Mouse (Mus musculus): ENCODE measurements at regions not wholly inside any gene's neighbourhood (a gene's known extent, or its start where the extent isn't known, plus 50 kb on each side); places are given as distances from the start of the nearest gene placed in this dataset.

GRCm38 (mm10) chr16:75487915-75488314, 97.9 kb downstream of the Lipi start:
- in situ Hi-C loops (cut with MboI, MseI) = no loop called here

GRCm38 (mm10) chr16:75483878-75484277, 102.0 kb downstream of the Lipi start:
- in situ Hi-C loops (cut with MboI, MseI) = no loop called here

GRCm38 (mm10) chr16:75465420-75465975, 120.4 kb downstream of the Lipi start:
- in situ Hi-C loops (cut with MboI, MseI) = no loop called here

GRCm38 (mm10) chr16:75462136-75462535, 123.7 kb downstream of the Lipi start:
- in situ Hi-C loops (cut with MboI, MseI) = no loop called here

GRCm38 (mm10) chr16:75446901-75447514, 138.9 kb downstream of the Lipi start:
- in situ Hi-C loops (cut with MboI, MseI) = loop anchor here (10.0 kb wide), 1 partner anchor 342 kb away; no protein-coding TSS in a partner anchor

- in situ Hi-C loops (cut with MboI, MseI) = no loop called here
Measured at GRCm38 (mm10) chr16:75439296-75439695, 146.6 kb downstream of the Lipi start.

GRCm38 (mm10) chr16:75433227-75433626, 152.6 kb downstream of the Lipi start:
- in situ Hi-C loops (cut with MboI, MseI) = no loop called here

GRCm38 (mm10) chr16:75384526-75385222, 201.2 kb downstream of the Lipi start:
- in situ Hi-C loops (cut with MboI, MseI) = no loop called here

- in situ Hi-C loops (cut with MboI, MseI) = no loop called here
Measured at GRCm38 (mm10) chr16:75381191-75381590, 204.7 kb downstream of the Lipi start.

- in situ Hi-C loops (cut with MboI, MseI) = no loop called here
Measured at GRCm38 (mm10) chr16:75369700-75370099, 216.2 kb downstream of the Lipi start.

GRCm38 (mm10) chr16:75366727-75367126, 219.1 kb downstream of the Lipi start:
- in situ Hi-C loops (cut with MboI, MseI) = no loop called here

GRCm38 (mm10) chr16:75365361-75365994, 220.4 kb downstream of the Lipi start:
- in situ Hi-C loops (cut with MboI, MseI) = no loop called here

GRCm38 (mm10) chr16:75362095-75362494, 223.8 kb downstream of the Lipi start:
- in situ Hi-C loops (cut with MboI, MseI) = no loop called here

GRCm38 (mm10) chr16:75360791-75361190, 225.1 kb downstream of the Lipi start:
- in situ Hi-C loops (cut with MboI, MseI) = no loop called here

- in situ Hi-C loops (cut with MboI, MseI) = no loop called here
Measured at GRCm38 (mm10) chr16:75353394-75353793, 232.5 kb downstream of the Lipi start.

GRCm38 (mm10) chr16:75344201-75344927, 241.5 kb downstream of the Lipi start:
- in situ Hi-C loops (cut with MboI, MseI) = no loop called here

- in situ Hi-C loops (cut with MboI, MseI) = no loop called here
Measured at GRCm38 (mm10) chr16:75343028-75343901, 242.6 kb downstream of the Lipi start.

- in situ Hi-C loops (cut with MboI, MseI) = no loop called here
Measured at GRCm38 (mm10) chr16:75334228-75334627, 251.6 kb downstream of the Lipi start.

- in situ Hi-C loops (cut with MboI, MseI) = no loop called here
Measured at GRCm38 (mm10) chr16:75333750-75334149, 252.1 kb downstream of the Lipi start.

GRCm38 (mm10) chr16:75332853-75333252, 253.0 kb downstream of the Lipi start:
- in situ Hi-C loops (cut with MboI, MseI) = no loop called here

GRCm38 (mm10) chr16:75325296-75325695, 260.6 kb downstream of the Lipi start:
- in situ Hi-C loops (cut with MboI, MseI) = no loop called here

Data from T-helper 1 cell (primary cell).